Mouse (Mus musculus): ENCODE data around the gene C8b.

C8b gene

GRCm38 (mm10) chr4:104766065-104766464, at the start of gene C8b:
TSS of gene C8b (plus strand) at chr4:104766317.
- no peak for DNase-seq (ENCODE audit: low spot score in 2 of 2)

- DNase-seq (ENCODE audit: low spot score in 2 of 2): no peak
Observed at GRCm38 (mm10) chr4:104716506-104716905, 49.6 kb upstream of the C8b start.

GRCm38 (mm10) chr4:104718973-104719795, 46.9 kb upstream of the C8b start:
- DNase-seq (ENCODE audit: low spot score in 2 of 2): no peak

DNA sequence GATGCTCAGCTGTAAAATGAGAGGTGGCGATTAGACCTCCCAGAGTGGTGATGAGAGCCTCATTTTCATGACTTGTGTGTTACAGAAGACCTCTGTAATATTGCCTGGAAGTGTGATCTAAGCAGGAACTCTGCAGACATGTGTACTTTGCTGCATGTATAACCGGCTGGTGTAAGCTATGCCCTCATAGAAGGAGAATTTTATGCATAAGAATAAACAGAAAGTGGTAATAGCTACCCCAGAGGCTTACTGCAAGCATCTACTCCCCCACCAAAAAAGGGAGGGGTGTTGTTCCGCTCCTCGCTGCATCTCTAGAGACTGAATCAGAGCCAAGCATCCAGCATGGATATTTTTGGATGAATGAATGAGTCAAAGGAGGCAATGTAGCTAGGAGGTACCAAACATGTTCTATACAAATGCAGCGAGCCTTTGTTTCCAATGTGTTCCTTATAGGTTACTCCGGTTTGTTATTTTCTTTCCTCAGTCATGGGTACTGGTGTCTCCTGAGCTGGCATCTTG, 42.5 kb upstream of the C8b start:
- no peak for DNase-seq (ENCODE audit: low spot score in 2 of 2)

- no peak for DNase-seq (ENCODE audit: low spot score in 2 of 2)
Observed at GRCm38 (mm10) chr4:104724258-104724657, 41.9 kb upstream of the C8b start.

GRCm38 (mm10) chr4:104725673-104726072, 40.4 kb upstream of the C8b start:
- no peak for DNase-seq (ENCODE audit: low spot score in 2 of 2)

DNA sequence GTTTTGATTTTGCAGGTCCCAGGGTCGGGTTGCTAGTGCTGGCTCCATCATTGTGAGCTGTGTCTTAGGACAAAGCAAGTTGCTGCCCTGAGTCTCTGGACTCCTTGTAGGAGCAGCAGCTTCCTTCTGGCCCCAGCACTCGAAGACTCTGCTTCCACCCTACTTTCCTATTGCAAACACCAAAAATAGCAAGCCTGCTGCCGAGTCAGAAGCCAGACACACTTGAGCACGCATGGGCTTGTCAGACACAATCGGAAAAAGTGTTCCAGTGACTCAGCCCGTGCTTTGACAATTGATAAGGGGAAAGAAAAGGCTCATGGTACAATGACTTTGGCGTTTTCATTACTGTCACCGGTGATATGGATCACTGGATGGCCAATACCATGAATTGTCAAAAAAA, 36.9 kb upstream of the C8b start:
- DNase-seq (ENCODE audit: low spot score in 2 of 2): no peak

- no peak for DNase-seq (ENCODE audit: low spot score in 2 of 2)
Observed at GRCm38 (mm10) chr4:104746500-104746899, 19.6 kb upstream of the C8b start.

DNA sequence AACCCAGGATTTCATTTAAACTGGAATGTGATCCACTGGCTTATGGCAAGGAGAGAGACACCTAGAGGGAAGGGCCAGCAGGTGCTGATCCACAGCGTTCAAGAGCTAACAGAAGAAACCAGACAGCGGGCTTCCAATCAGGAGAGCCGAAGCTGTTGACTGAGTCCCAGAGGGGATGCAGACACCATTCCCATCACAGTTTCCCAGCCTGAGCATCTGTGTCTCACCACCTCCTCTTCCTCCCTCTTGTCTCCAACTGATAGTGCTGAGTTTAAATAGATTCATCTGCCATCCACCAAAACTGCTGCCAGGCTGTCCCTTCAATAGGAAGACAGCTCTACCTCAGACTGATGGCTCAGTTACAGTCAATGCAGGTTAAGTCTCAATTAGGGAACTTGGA, 12.0 kb upstream of the C8b start:
- no peak for DNase-seq (ENCODE audit: low spot score in 2 of 2)

DNA sequence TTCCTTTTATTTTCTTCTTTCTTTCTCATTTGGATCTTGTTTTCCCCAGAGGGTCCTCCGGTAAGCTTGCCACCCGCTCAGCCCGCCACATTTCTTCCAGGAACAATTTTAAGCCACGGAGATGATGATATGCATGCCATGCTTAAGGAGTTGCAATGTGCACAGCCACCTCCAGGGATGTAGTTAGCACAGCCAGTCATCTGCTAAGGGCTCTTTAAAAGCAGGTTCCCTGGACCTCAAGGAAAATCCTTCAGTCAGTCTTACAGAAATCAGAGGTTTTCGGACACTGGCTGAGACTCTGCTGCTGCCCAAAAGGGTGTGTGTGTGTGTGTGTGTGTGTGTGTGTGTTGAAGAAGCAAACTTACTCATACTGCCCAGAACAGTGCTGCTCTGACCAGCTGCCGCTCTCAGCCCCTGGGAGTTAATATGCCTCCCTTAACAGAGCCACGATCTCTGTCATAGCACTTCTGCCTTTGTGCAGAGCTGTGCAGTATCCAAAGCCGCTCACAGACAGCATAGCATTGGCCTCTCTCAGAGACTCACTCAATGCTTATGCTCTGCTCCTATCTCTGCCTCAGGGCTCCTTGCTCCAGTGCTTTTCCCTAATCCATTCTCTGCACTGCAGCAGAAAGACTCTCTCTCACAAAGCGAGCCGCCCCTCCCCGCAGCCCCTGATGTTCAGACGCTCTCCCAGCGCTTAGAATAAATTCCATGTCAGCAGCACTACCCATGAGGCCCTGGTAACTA, 5.1 kb upstream of the C8b start:
- no peak for DNase-seq (ENCODE audit: low spot score in 2 of 2)

GRCm38 (mm10) chr4:104768190-104768589, 2.1 kb downstream of the C8b start:
- no peak for DNase-seq (ENCODE audit: low spot score in 2 of 2)

DNA sequence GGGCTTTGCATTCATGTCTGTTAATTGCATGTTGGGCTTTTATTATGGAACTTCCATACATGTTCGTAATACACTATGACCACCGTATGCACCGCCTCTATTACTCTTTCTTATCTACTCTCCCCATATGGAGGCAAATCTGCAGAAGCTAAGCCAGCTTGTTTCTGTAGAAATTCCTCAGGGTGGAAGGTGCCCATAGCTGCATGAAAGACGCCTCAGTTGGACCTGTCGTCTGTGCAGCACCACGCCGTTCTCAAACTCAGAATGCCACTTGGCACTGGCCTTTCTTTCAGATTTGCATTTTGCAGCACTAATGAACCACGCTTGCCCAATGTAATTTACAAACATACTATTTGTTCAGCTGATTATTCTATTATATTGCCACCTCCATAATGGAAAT, 3.5 kb downstream of the C8b start:
- DNase-seq (ENCODE audit: low spot score in 2 of 2): no peak

DNA sequence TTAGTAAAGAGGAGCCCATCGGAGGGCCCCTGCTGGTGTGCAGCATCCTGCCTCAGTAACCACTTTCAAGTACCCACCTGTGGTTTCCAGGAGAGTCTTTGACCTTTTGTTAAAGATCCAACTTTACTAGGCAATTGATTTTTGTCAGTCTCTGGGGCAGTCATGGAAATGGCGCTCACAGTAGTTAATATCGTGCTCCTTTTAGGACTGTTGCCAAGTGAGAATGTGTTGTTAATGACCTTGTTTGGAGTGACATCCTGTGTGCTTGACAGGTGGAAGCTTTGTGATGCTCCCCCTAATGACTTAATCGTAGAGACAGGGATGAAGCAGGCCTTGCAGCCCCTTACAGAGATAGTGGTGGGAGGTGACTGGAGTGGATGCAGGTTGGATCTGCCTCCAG, 4.2 kb downstream of the C8b start:
- DNase-seq (ENCODE audit: low spot score in 2 of 2): no peak

GRCm38 (mm10) chr4:104775601-104776000, 9.5 kb downstream of the C8b start:
- no peak for DNase-seq (ENCODE audit: low spot score in 2 of 2)

- DNase-seq (ENCODE audit: low spot score in 2 of 2): no peak
Observed at GRCm38 (mm10) chr4:104779460-104779859, 13.3 kb downstream of the C8b start.

- DNase-seq (ENCODE audit: low spot score in 2 of 2): no peak
Observed at GRCm38 (mm10) chr4:104781441-104781840, 15.3 kb downstream of the C8b start.

DNA sequence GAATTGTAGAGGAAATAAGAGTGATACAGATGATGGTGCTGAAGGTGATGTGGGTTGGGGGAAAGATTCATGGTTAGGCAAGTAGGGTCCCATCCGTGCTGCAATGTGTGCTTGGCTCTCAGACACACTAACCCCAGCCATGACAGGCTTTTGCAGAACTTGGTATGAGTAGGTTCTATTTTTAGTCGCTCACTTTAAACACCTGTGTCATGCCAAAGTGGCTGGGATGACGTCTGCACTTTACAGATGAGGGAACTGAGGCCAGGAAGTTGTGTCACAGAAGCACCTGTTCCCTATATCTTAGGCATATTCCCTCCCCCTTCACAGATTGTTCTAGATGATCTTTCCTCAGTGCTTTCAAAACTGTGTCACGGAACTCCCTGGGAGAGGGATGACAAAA, 16.2 kb downstream of the C8b start:
- no peak for DNase-seq (ENCODE audit: low spot score in 2 of 2)

DNA sequence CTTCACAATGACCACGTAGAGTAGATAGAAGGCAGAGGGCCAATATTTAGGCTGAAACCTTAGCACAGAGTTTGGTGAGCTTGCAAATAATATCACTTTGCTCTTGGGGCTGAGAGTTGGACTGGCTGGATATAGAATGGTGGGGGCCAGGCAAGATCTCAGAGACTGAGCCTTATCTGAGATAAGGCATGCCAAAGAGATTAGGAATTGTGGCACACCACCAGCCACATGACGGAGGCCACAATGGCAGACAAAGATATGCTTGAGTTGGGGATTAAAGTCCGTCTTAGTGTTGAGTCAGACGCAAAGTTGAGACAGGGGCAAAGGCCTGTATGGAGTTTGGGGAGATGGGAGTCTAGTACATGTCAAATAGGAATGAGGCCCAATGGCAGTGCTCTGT, 26.0 kb downstream of the C8b start:
- no peak for DNase-seq (ENCODE audit: low spot score in 2 of 2)

GRCm38 (mm10) chr4:104798951-104799350, 32.8 kb downstream of the C8b start:
- DNase-seq (ENCODE audit: low spot score in 2 of 2): no peak

- no peak for DNase-seq (ENCODE audit: low spot score in 2 of 2)
Observed at GRCm38 (mm10) chr4:104801625-104802024, 35.5 kb downstream of the C8b start.

- DNase-seq (ENCODE audit: low spot score in 2 of 2): no peak
Observed at GRCm38 (mm10) chr4:104804100-104804499, 38.0 kb downstream of the C8b start.

- no peak for DNase-seq (ENCODE audit: low spot score in 2 of 2)
Observed at GRCm38 (mm10) chr4:104805414-104806257, 39.5 kb downstream of the C8b start.
